In genomic region chr9:91358851-91359687, GRCm38 (mm10) we compare ENCODE assay signal across 15 mouse cellular contexts. TPM values are rescaled to one million over a fixed set of nuclear protein-coding genes. Genes with fewer than 3 reads are reported as not detected.
DNase-seq lines count a peak whose midpoint lies in the region; ATAC-seq and TF ChIP-seq lines count a peak whose summit lies in the region.
"Had no signal": no experiment of that assay in that cellular context is flagged by ENCODE, and none has a peak within 500 bp of the region (broad histone marks: within the 10 kb centered on the region; RNA-seq: fewer than 3 reads in every experiment).

No protein-coding gene starts in this region.

- no peak for ATAC-seq in forebrain, postnatal 0 days
- ATAC-seq in midbrain, embryonic 15.5 days (replicated peaks) = no peak

- WGBS in forebrain, postnatal 0 days = 38% methylated on average over 10 of the region's 10 CpGs
- WGBS in midbrain, embryonic 15.5 days = 24% methylated on average over 10 of the region's 10 CpGs

- intact Hi-C loops in left cerebral cortex, postnatal 4 days (cut with DNase I) = no loop called here

- no peaks in the 10 kb centered on the region for H3K36me3 ChIP-seq in forebrain, postnatal 0 days (ENCODE audit: insufficient read depth)
- no peaks in the 10 kb centered on the region for H3K36me3 ChIP-seq in midbrain, embryonic 15.5 days (replicated peaks)

- no peak for TF ChIP-seq CTCF in forebrain, postnatal 0 days (IDR thresholded peaks at IDR 0.05; ENCODE audit: low read depth)

- peaks cover 49% of the 10 kb centered on the region for H3K27me3 ChIP-seq in forebrain, postnatal 0 days (ENCODE audit: insufficient read depth, low read length)
- peaks cover 44% of the 10 kb centered on the region for H3K27me3 ChIP-seq in midbrain, embryonic 15.5 days (replicated peaks)
- H3K27me3 ChIP-seq: CH12.LX had no signal

- H3K9me3 ChIP-seq in forebrain, postnatal 0 days (ENCODE audit: low read length) = no peaks in the 10 kb centered on the region
- H3K9me3 ChIP-seq in midbrain, embryonic 15.5 days = no peaks in the 10 kb centered on the region

- peak; percentile 42 for DNase-seq in Muller cell, postnatal 12 days (ENCODE audit: inconsistent ontology term)
- DNase-seq in embryo, embryonic 10 days (ENCODE audit: low spot score) = peak; percentile 47
- peak; percentile 49 for DNase-seq in forebrain, postnatal 0 days
- no peak for DNase-seq in urinary bladder, postnatal 36 days (ENCODE audit: low spot score in 2 of 2)
- no peak for DNase-seq in frontal cortex, postnatal 25 days (ENCODE audit: low spot score in 2 of 2)
- no peak for DNase-seq in left cerebral cortex, postnatal 4 days
- DNase-seq: heart, adult 11 months; lung, adult 18-20 months; right cerebral cortex, postnatal 25 days had no signal

- H3K4me3 ChIP-seq in forebrain, postnatal 0 days (ENCODE audit: low read depth, low read length) = peak overlapping the region; percentile 21; the same call in 1 of the 2 replicates
- H3K4me3 ChIP-seq in midbrain, embryonic 15.5 days = peak overlapping the region; percentile 28

- H3K4me1 ChIP-seq in forebrain, postnatal 0 days (ENCODE audit: insufficient read depth) = no peaks in the 10 kb centered on the region
- H3K4me1 ChIP-seq in midbrain, embryonic 15.5 days = peaks cover 11% of the 10 kb centered on the region; the same call in 1 of the 2 replicates

- peak overlapping the region; percentile 18 for H3K4me2 ChIP-seq in forebrain, postnatal 0 days (ENCODE audit: low read depth)
- H3K4me2 ChIP-seq in midbrain, embryonic 15.5 days = peak overlapping the region; percentile 40

- H3K9ac ChIP-seq in forebrain, postnatal 0 days = peak overlapping the region; percentile 32
- H3K9ac ChIP-seq in midbrain, embryonic 15.5 days = peak overlapping the region; percentile 32; the same call in 1 of the 2 replicates

- H3K27ac ChIP-seq in forebrain, postnatal 0 days (ENCODE audit: low read depth, low read length) = 0 out of 2 replicates have a peak overlapping the region, but pooled peaks have one; percentile 52
- peak overlapping the region; percentile 55; the same call in 1 of the 2 replicates for H3K27ac ChIP-seq in midbrain, embryonic 15.5 days
- H3K27ac ChIP-seq: kidney, postnatal 0 days had no signal

RNA-seq across cellular contexts. Expression of gene Zic4, which starts 3.1 kb away (rescaled TPM):
- 44.3 and 99.2 TPM in 2 replicates for total RNA-seq in forebrain, postnatal 0 days (2014; rRNA removed)
- polyA plus RNA-seq in forebrain, postnatal 0 days (2015; fragmentation: Nextera tagmentation; extraction: Ambion mirVana) = 24.7 and 48.1 TPM in 2 replicates
- polyA plus RNA-seq in midbrain, embryonic 15.5 days (2015; fragmentation: Nextera tagmentation; extraction: Ambion mirVana) = 53.1 and 59.1 TPM in 2 replicates
- 1 to 10 TPM; 9.4 to 10.0 TPM for total RNA-seq in left cerebral cortex, postnatal 4 days (2021)
- total RNA-seq: CH12.LX; hematopoietic stem cell, adult 5-6 weeks; monocyte, adult 5-6 weeks had no signal
- polyA plus RNA-seq: kidney, postnatal 0 days; stomach, embryonic 16.5 days had no signal

RNA-seq across cellular contexts. Expression of gene Zic1, which starts 6.5 kb away (rescaled TPM):
- 65.4 and 127 TPM in 2 replicates for total RNA-seq in forebrain, postnatal 0 days (2014; rRNA removed)
- 4.4 and 8.9 TPM in 2 replicates for polyA plus RNA-seq in forebrain, postnatal 0 days (2015; fragmentation: Nextera tagmentation; extraction: Ambion mirVana)
- polyA plus RNA-seq in midbrain, embryonic 15.5 days (2015; fragmentation: Nextera tagmentation; extraction: Ambion mirVana) = 10.0 and 11.6 TPM in 2 replicates
- total RNA-seq in left cerebral cortex, postnatal 4 days (2021) = 10 to 100 TPM; 21.4 to 28.8 TPM
- total RNA-seq: CH12.LX; hematopoietic stem cell, adult 5-6 weeks; monocyte, adult 5-6 weeks had no signal
- polyA plus RNA-seq: kidney, postnatal 0 days; stomach, embryonic 16.5 days had no signal

Comparison
In these comparisons a context has a peak if more than half of its experiments do, and no peak if none do; other contexts are left out.
1. DNase-seq: peak in Muller cell, postnatal 12 days (single experiment), embryo, embryonic 10 days (single experiment) and forebrain, postnatal 0 days (single experiment); none in urinary bladder, postnatal 36 days (0 of 2), frontal cortex, postnatal 25 days (0 of 2) and left cerebral cortex, postnatal 4 days (single experiment).